Mouse (Mus musculus) liver, embryonic 12.5 days (tissue): ENCODE measurements around the gene AW549877. TPM values are rescaled to one million over a fixed set of nuclear protein-coding genes. Genes with fewer than 3 reads are reported as not detected.

Source experiments
- ATAC-seq: fragments of 200-750 bp; cut with Nextera tagmentation; 2 replicates; pipeline ENCODE4 v1.8.0; 2017; ENCODE audit warnings: moderate number of reproducible peaks, mild to moderate bottlenecking, moderate library complexity
- H3K27ac ChIP-seq: fragments of 300-500 bp; sonication (generic); 2 replicates; pipeline ENCODE4 v1.5.1; 2016; ENCODE audit warnings: mild to moderate bottlenecking
- H3K27me3 ChIP-seq: fragments of 300-500 bp; sonication (generic); replicated peaks from 2 replicates; pipeline ENCODE4 v1.6.1; 2016; ENCODE audit warnings: mild to moderate bottlenecking, moderate library complexity
- H3K36me3 ChIP-seq: fragments of 300-500 bp; sonication (generic); 2 replicates; pipeline ENCODE4 v1.6.1; 2016; ENCODE audit warnings: mild to moderate bottlenecking, moderate library complexity
- H3K4me1 ChIP-seq: fragments of 300-500 bp; sonication (generic); 2 replicates; pipeline ENCODE4 v1.6.1; 2016
- H3K4me2 ChIP-seq: fragments of 300-500 bp; sonication (generic); 2 replicates; pipeline ENCODE4 v1.6.1; 2016; ENCODE audit warnings: mild to moderate bottlenecking, moderate library complexity
- H3K4me3 ChIP-seq: fragments of 300-500 bp; sonication (generic); 2 replicates; pipeline ENCODE4 v1.5.1; 2016; ENCODE audit warnings: mild to moderate bottlenecking, moderate library complexity
- H3K9ac ChIP-seq: fragments of 300-500 bp; sonication (generic); 2 replicates; pipeline ENCODE4 v1.6.1; 2016; ENCODE audit warnings: mild to moderate bottlenecking, moderate library complexity
- H3K9me3 ChIP-seq: fragments of 300-500 bp; sonication (generic); replicated peaks from 2 replicates; pipeline ENCODE4 v1.6.1; 2016; ENCODE audit warnings: mild to moderate bottlenecking, moderate library complexity
- WGBS: fragments of 180-500 bp; shearing (Covaris S2); methylation state at CpG from one replicate; pipeline ENCODE4 v1.1.7; 2016; ENCODE audit not compliant: insufficient replicate concordance; 5-methylcytosine and 5-hydroxymethylcytosine counted together
- polyA plus RNA-seq: library from polyadenylated mRNA; unstranded; fragments of >200 nt; fragmentation: Nextera tagmentation; extraction: Ambion mirVana; gene quantifications from 2 replicates; pipeline ENCODE4 v1.2.1, GENCODE M21; 2016

The AW549877 gene
- polyA plus RNA-seq, 1 experiment from 2014 or later, result 10.3 TPM

GRCm38 (mm10) chr15:4024726-4025507 lies 29.4 kb upstream of the AW549877 start:
- Histone ChIP-seq H3K4me3 (no peak overlapping the region), H3K4me2 (no peak overlapping the region), H3K9me3 (no peaks in the 10 kb centered on the region), H3K36me3 (no peaks in the 10 kb centered on the region), H3K27me3 (peaks cover 11% of the 10 kb centered on the region; the same call in 1 of the 2 replicates), H3K4me1 (peaks cover 14% of the 10 kb centered on the region; the same call in 1 of the 2 replicates), H3K9ac (no peak overlapping the region), H3K27ac (no peak overlapping the region)
- WGBS, result 75% methylated on average over 13 of the region's 13 CpGs
- ATAC-seq, result no peak

DNA sequence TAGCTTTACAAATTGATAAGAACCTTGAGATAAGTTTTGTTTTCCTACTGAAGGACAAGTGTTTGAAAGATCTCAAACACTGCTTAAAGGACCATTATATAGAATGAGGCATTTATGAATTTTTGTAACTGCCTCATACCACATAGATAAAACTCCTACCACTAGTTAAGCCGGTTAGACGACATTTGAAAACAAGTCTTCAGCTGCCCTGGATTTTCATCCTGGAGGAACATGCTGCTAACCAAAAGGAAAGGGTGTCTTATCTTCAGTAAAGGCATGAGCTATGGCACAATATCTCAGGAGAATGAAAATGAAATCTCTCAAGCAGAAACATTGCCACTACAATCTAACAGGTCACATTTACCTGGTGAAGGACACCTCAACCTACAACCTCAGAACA lies 28.2 kb upstream of the AW549877 start:
- Histone ChIP-seq H3K4me3 (no peak overlapping the region), H3K9me3 (no peaks in the 10 kb centered on the region), H3K4me2 (no peak overlapping the region), H3K27me3 (peaks cover 11% of the 10 kb centered on the region; the same call in 1 of the 2 replicates), H3K9ac (no peak overlapping the region), H3K36me3 (no peaks in the 10 kb centered on the region), H3K27ac (no peak overlapping the region), H3K4me1 (peaks cover 14% of the 10 kb centered on the region; the same call in 1 of the 2 replicates)
- 77% methylated on average over 2 of the region's 2 CpGs for WGBS
- ATAC-seq, result no peak

- no peak overlapping the region for H3K9ac ChIP-seq
- H3K27ac ChIP-seq, result no peak overlapping the region
- no peak overlapping the region for H3K4me3 ChIP-seq
- no peak for ATAC-seq
- WGBS, result 69% methylated on average over 4 of the region's 4 CpGs
- H3K27me3 ChIP-seq, result no peaks in the 10 kb centered on the region
- H3K4me2 ChIP-seq, result no peak overlapping the region
- H3K9me3 ChIP-seq, result no peaks in the 10 kb centered on the region
- H3K4me1 ChIP-seq, result peaks cover under 1% of the 10 kb centered on the region; the same call in 1 of the 2 replicates
- H3K36me3 ChIP-seq, result no peaks in the 10 kb centered on the region
Measured at GRCm38 (mm10) chr15:4020711-4021110, 25.2 kb upstream of the AW549877 start.

GRCm38 (mm10) chr15:4013873-4014272 lies 18.3 kb upstream of the AW549877 start:
- H3K27me3 ChIP-seq, result no peaks in the 10 kb centered on the region
- no peaks in the 10 kb centered on the region for H3K4me1 ChIP-seq
- ATAC-seq, result no peak
- H3K27ac ChIP-seq, result no peak overlapping the region
- H3K4me3 ChIP-seq, result no peak overlapping the region
- no peaks in the 10 kb centered on the region for H3K9me3 ChIP-seq
- H3K36me3 ChIP-seq, result no peaks in the 10 kb centered on the region
- no peak overlapping the region for H3K4me2 ChIP-seq
- 61% methylated on average over 2 of the region's 2 CpGs for WGBS
- H3K9ac ChIP-seq, result no peak overlapping the region

GRCm38 (mm10) chr15:4000536-4000935 lies 5.0 kb upstream of the AW549877 start:
- Histone ChIP-seq H3K9ac (no peak overlapping the region), H3K4me2 (no peak overlapping the region), H3K27me3 (no peaks in the 10 kb centered on the region), H3K36me3 (no peaks in the 10 kb centered on the region), H3K9me3 (peaks cover 6% of the 10 kb centered on the region), H3K4me3 (no peak overlapping the region), H3K27ac (no peak overlapping the region), H3K4me1 (peaks cover 7% of the 10 kb centered on the region; the same call in 1 of the 2 replicates)
- 54% methylated on average over 2 of the region's 2 CpGs for WGBS
- no peak for ATAC-seq

- Histone ChIP-seq H3K4me2 (no peak overlapping the region), H3K9ac (no peak overlapping the region), H3K27me3 (no peaks in the 10 kb centered on the region), H3K9me3 (no peaks in the 10 kb centered on the region), H3K4me3 (no peak overlapping the region), H3K4me1 (peaks cover 13% of the 10 kb centered on the region), H3K27ac (no peak overlapping the region), H3K36me3 (no peaks in the 10 kb centered on the region)
- no peak for ATAC-seq
- 54% methylated on average over 2 of the region's 2 CpGs for WGBS
Measured at GRCm38 (mm10) chr15:3999144-3999543, 3.6 kb upstream of the AW549877 start.

- no peak for ATAC-seq
- 22% methylated on average over 14 of the region's 14 CpGs for WGBS
- Histone ChIP-seq H3K27ac (peak overlapping the region; percentile 89), H3K4me2 (peak overlapping the region; percentile 85), H3K4me3 (peak overlapping the region; percentile 84), H3K4me1 (peaks cover 13% of the 10 kb centered on the region), H3K9ac (peak overlapping the region; percentile 74), H3K27me3 (no peaks in the 10 kb centered on the region), H3K9me3 (no peaks in the 10 kb centered on the region), H3K36me3 (peaks cover 8% of the 10 kb centered on the region)
Measured at GRCm38 (mm10) chr15:3996267-3997010, 895 bp upstream of the AW549877 start.

GRCm38 (mm10) chr15:3994852-3995447 lies 594 bp downstream of the AW549877 start:
- Histone ChIP-seq H3K9me3 (no peaks in the 10 kb centered on the region), H3K27ac (peak overlapping the region; percentile 89), H3K4me2 (peak overlapping the region; percentile 85), H3K27me3 (no peaks in the 10 kb centered on the region), H3K9ac (peak overlapping the region; percentile 85), H3K4me3 (peak overlapping the region; percentile 84), H3K36me3 (peaks cover 23% of the 10 kb centered on the region), H3K4me1 (peaks cover 13% of the 10 kb centered on the region)
- no peak for ATAC-seq
- WGBS, result 22% methylated on average over 14 of the region's 14 CpGs

- Histone ChIP-seq H3K36me3 (peaks cover 74% of the 10 kb centered on the region), H3K4me1 (no peaks in the 10 kb centered on the region), H3K27ac (no peak overlapping the region), H3K27me3 (no peaks in the 10 kb centered on the region), H3K9ac (no peak overlapping the region), H3K9me3 (no peaks in the 10 kb centered on the region), H3K4me3 (no peak overlapping the region), H3K4me2 (no peak overlapping the region)
- 48% methylated on average over 2 of the region's 2 CpGs for WGBS
- no peak for ATAC-seq
Measured at GRCm38 (mm10) chr15:3987981-3988380, 7.6 kb downstream of the AW549877 start.

GRCm38 (mm10) chr15:3984876-3985275 lies 10.7 kb downstream of the AW549877 start:
- ATAC-seq, result no peak
- H3K4me3 ChIP-seq, result no peak overlapping the region
- no peak overlapping the region for H3K4me2 ChIP-seq
- H3K36me3 ChIP-seq, result peaks cover 60% of the 10 kb centered on the region
- H3K4me1 ChIP-seq, result peaks cover 3% of the 10 kb centered on the region
- WGBS, result 73% methylated on average over 2 of the region's 2 CpGs
- no peak overlapping the region for H3K9ac ChIP-seq
- no peaks in the 10 kb centered on the region for H3K9me3 ChIP-seq
- H3K27ac ChIP-seq, result no peak overlapping the region
- H3K27me3 ChIP-seq, result no peaks in the 10 kb centered on the region

- Histone ChIP-seq H3K9ac (no peak overlapping the region), H3K27ac (no peak overlapping the region), H3K36me3 (peaks cover 43% of the 10 kb centered on the region), H3K4me3 (no peak overlapping the region), H3K4me2 (no peak overlapping the region), H3K4me1 (peaks cover 16% of the 10 kb centered on the region), H3K9me3 (no peaks in the 10 kb centered on the region), H3K27me3 (no peaks in the 10 kb centered on the region)
- ATAC-seq, result no peak
- 75% methylated on average over 5 of the region's 5 CpGs for WGBS
Measured at GRCm38 (mm10) chr15:3982732-3983131, 12.8 kb downstream of the AW549877 start.

DNA sequence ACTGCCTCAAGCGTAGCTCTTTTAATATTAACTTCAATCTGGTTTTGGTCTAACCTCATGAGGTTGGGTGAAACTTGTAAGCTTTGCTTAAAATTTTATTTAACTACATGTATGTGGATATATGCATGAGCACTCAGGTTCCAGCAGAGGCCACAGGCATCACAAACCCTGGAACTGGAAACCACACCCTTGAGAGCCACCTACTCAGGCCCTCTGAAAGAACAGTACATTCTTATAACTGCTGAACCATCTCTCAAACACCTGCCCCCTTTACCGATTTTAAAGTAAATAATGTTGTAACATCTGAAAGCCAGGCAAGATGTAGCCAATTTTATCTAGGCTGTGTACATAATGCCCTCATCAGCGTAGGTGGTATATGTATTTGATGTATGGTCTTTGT lies 15.7 kb downstream of the AW549877 start:
- ATAC-seq, result peak; percentile 56; the same call in 1 of the 2 replicates

More for the DNA sequence above, 15.7 kb downstream of the AW549877 start:
- H3K27ac ChIP-seq, result peak overlapping the region; percentile 91
- peaks cover 16% of the 10 kb centered on the region for H3K4me1 ChIP-seq
- peak overlapping the region; percentile 75 for H3K4me3 ChIP-seq
- H3K36me3 ChIP-seq, result peaks cover 23% of the 10 kb centered on the region
- H3K9me3 ChIP-seq, result no peaks in the 10 kb centered on the region
- peak overlapping the region; percentile 84; the same call in 1 of the 2 replicates for H3K9ac ChIP-seq
- peak overlapping the region; percentile 91 for H3K4me2 ChIP-seq
- WGBS, result 70% methylated on average over 3 of the region's 3 CpGs
- H3K27me3 ChIP-seq, result no peaks in the 10 kb centered on the region
